Mouse (Mus musculus) lung, postnatal 10 days (tissue): ENCODE measurements around the gene 9230112D13Rik.

ENCODE experiments used
- DNase-seq: peaks from one replicate; pipeline ENCODE4 v3.0.0; 2021

Gene 9230112D13Rik

DNA sequence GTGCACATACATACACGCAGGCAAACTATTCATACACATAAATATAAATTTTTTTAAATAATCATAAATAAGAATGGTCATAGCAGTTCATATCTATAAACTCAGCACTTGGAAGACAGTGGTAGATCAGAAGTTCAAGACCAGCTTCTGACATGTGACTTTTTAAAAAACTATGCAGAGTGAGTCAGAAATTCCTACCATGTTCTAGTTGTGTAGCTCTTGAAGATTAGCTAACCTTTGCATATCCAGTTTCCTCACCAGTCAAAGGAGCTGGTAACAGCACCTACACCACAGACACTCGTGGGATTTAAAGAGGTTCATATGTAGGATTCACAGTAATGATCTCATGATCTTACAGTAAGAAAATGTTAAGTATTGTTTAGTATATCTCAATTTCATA is 29.9 kb downstream of the 9230112D13Rik start:
- no peak for DNase-seq

DNA sequence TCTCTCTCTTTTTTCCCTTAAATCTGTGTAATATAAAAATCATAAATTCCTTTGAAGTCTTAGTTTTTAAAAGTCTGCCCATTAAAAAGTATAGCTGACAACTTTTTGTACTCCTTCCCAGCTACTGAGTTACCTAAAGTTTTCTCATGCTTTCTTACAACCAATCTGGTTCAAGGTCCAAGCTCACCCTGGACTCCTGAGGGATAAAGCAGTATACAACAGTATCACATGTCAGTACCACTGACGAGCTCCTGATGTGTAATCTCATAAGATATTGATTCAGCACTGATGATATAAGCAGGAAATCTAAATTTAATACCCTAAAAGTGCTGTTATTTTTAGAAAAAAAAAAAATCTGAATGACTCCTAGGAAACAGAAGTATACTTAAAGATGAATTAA is 31.6 kb downstream of the 9230112D13Rik start:
- DNase-seq, result no peak

DNA sequence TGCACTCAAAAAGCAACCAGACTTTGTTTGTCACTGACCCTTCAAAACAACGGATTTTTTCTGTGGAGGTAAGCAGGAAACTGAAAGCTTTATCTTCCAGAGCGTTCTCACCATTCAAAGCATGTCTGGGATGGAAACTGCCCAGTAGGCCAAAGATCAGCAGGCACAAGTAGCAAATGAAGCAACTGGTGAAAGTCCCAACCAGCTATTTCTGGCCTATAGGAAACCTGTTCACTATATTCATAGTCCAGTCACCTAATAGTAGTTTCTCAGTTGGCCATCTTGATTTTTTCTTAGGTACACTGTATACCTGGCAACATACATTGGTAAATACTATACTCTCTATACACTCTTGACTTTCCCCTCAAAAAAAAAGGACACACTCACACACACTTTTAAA is 32.7 kb downstream of the 9230112D13Rik start:
- no peak for DNase-seq

DNA sequence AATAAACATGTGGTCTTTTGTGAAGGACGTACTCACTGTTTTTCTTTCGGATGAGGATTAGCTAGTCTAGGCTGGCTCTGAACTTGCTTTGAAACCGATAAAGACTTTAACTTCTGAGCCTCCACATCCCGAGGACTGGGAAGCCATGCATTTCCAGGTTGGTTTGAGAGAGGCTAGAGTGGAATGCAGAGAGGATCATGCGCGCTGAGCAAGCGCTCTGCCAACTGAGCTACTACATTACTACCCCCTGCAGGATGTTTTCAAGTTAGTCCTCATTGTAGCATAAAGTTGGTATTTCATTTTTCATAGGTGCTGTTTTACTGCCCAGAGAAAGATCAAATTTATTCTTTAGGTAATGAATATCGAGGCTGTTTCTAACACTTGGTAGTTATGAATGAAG is 36.4 kb downstream of the 9230112D13Rik start:
- DNase-seq, result no peak

DNA sequence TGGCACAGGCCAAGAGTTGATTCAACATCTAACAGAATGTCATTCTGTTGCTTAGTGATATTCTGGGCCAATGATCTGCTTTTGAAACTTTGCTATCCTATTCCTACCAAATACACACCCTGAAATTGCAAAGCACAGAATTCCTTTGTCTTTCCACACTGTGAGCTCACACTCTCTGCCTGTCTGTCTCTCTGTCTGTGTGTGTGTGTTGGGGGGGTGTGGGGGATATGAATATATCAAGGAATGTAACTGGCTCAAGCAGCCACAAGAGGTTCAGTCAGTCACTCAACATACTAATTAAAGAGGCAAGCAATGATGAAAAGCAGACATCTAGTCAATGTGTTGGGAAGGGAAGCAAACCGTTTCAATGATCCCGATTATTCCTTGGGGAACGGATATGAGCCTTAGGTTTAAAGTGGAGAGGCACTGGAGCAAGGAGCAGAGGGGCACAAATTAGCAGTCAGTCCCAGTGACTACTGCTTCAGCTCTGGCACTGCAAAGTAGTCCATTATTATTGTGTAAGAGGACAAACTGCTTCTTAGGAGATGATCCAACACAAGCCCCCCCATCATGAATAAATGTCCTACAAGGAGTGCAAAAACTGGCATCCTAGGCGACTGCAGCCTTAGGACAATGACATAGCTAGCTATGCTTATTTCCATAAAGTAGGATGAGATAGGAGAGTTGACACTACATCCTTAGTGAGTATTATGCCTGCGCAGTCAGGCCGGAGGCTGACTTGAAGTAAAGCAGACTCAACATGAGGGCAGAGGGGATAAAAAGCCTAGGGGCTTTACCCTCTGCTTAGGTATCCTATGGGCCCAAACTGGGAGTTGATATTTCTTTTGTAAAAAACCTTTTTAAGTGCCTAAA is 38.9 kb downstream of the 9230112D13Rik start:
- DNase-seq, result no peak

DNA sequence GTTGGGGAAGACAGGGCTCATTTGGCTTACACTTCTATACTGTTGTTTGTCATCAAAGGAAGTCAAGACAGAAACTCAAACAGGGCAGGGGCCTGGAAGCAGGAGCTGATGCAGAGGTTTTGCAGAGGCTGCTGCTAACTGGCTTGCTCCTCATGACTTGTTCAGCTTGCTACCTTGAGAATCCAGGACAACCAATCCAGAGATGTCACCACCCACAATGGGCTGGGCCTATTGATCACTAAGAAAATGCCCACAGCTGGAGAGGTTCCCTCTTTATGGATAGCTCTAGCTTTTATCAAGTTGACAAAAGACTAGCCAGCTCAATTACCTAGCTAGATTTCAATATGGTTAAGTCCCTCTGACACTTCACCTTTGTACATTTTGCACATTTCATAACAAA is 51.0 kb downstream of the 9230112D13Rik start:
- no peak for DNase-seq

DNA sequence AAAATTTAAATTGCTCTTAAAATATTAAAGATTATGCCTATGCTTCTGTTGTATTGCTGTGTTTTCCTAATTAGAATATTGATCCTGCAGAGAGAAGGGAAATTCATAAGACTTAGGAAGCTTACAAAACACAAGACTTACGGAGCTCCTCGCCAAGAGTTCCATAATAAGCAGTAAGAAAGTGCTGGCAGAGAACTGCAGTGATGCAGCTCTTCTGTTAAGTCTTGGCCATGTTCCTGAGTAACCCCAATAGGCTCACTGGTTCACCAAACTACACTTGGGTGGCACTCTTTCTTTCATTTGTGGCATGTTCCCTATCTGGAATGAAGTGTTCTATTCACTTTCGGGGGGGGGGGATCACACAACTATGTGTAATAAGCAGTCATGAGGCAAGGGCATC is 56.3 kb downstream of the 9230112D13Rik start:
- no peak for DNase-seq
